Mouse (Mus musculus) testis, adult 2 months (tissue): Measurements from ENCODE around the gene Nav1. TPM values are rescaled to one million over a fixed set of nuclear protein-coding genes. Genes with fewer than 3 reads are reported as not detected.

Experiments used
- H3K27ac ChIP-seq: fragments of 200-500 bp; 2 replicates; pipeline ENCODE4 v1.5.1; 2012; ENCODE audit warnings: low read depth, low read length; ENCODE audit not compliant: control insufficient read depth, insufficient read depth
- H3K27me3 ChIP-seq: fragments of 200-500 bp; 2 replicates; pipeline ENCODE4 v1.6.1; 2012; ENCODE audit warnings: mild to moderate bottlenecking, low read length, moderate library complexity; ENCODE audit not compliant: control insufficient read depth, insufficient read depth
- H3K36me3 ChIP-seq: fragments of 200-500 bp; 2 replicates; pipeline ENCODE4 v1.6.1; 2012; ENCODE audit warnings: mild to moderate bottlenecking, low read length; ENCODE audit not compliant: control insufficient read depth, insufficient read depth
- H3K4me1 ChIP-seq: fragments of 200-500 bp; 2 replicates; pipeline ENCODE4 v1.6.1; 2012; ENCODE audit warnings: low read length; ENCODE audit not compliant: control insufficient read depth, insufficient read depth
- H3K4me3 ChIP-seq: fragments of 200-500 bp; 2 replicates; pipeline ENCODE4 v1.5.1; 2012; ENCODE audit warnings: low read depth, mild to moderate bottlenecking, low read length, moderate library complexity, mixed read lengths; ENCODE audit not compliant: control insufficient read depth
- CTCF ChIP-seq: fragments of 200-500 bp; IDR thresholded peaks from 2 replicates; pipeline ENCODE4 v1.5.1; 2012; ENCODE audit warnings: low read depth, mild to moderate bottlenecking, inconsistent platforms, low read length, moderate library complexity; ENCODE audit not compliant: control insufficient read depth, insufficient read depth, insufficient replicate concordance
- POLR2A ChIP-seq: fragments of 200-500 bp; IDR thresholded peaks from 2 replicates; pipeline ENCODE4 v1.6.1; 2012; ENCODE audit warnings: low read depth, mild to moderate bottlenecking, inconsistent platforms, low read length, moderate library complexity; ENCODE audit not compliant: control insufficient read depth
- polyA plus RNA-seq: library from polyadenylated mRNA; depleted of rRNA; stranded (reverse); fragments of >200 nt; gene quantifications from 2 replicates; pipeline ENCODE4 v1.2.3, GENCODE M21; 2012

Nav1 gene
- polyA plus RNA-seq, 1 experiment, result 2.0 TPM

- Histone ChIP-seq H3K27ac (no peak overlapping the region), H3K4me1 (peaks cover 6% of the 10 kb centered on the region)
Measured at GRCm38 (mm10) chr1:135505499-135505898, 101.6 kb downstream of the Nav1 start.

GRCm38 (mm10) chr1:135503436-135503835, 103.7 kb downstream of the Nav1 start:
- Histone ChIP-seq H3K27ac (no peak overlapping the region), H3K27me3 (no peaks in the 10 kb centered on the region), H3K4me1 (no peaks in the 10 kb centered on the region; the same call in 1 of the 2 replicates), H3K4me3 (no peak overlapping the region), H3K36me3 (no peaks in the 10 kb centered on the region)
- TF ChIP-seq POLR2A (no peak), CTCF (no peak)

More at GRCm38 (mm10) chr1:135505499-135505898, 101.6 kb downstream of the Nav1 start:
- TF ChIP-seq POLR2A, result no peak
- TF ChIP-seq CTCF, result no peak
- H3K36me3 ChIP-seq, result no peaks in the 10 kb centered on the region
- H3K27me3 ChIP-seq, result no peaks in the 10 kb centered on the region; the same call in 1 of the 2 replicates
- H3K4me3 ChIP-seq, result no peak overlapping the region

GRCm38 (mm10) chr1:135502750-135503149, 104.3 kb downstream of the Nav1 start:
- H3K4me1 ChIP-seq, result no peaks in the 10 kb centered on the region; the same call in 1 of the 2 replicates

GRCm38 (mm10) chr1:135502135-135502534, 105.0 kb downstream of the Nav1 start:
- Histone ChIP-seq H3K36me3 (no peaks in the 10 kb centered on the region), H3K27me3 (no peaks in the 10 kb centered on the region), H3K4me3 (no peak overlapping the region), H3K27ac (no peak overlapping the region), H3K4me1 (no peaks in the 10 kb centered on the region; the same call in 1 of the 2 replicates)
- TF ChIP-seq POLR2A, result no peak

More at GRCm38 (mm10) chr1:135502750-135503149, 104.3 kb downstream of the Nav1 start:
- H3K27ac ChIP-seq, result no peak overlapping the region
- H3K36me3 ChIP-seq, result no peaks in the 10 kb centered on the region
- no peaks in the 10 kb centered on the region for H3K27me3 ChIP-seq
- TF ChIP-seq CTCF (no peak), POLR2A (no peak)
- H3K4me3 ChIP-seq, result no peak overlapping the region

GRCm38 (mm10) chr1:135498455-135499358, 108.4 kb downstream of the Nav1 start:
- TF ChIP-seq POLR2A (no peak), CTCF (no peak)
- H3K4me3 ChIP-seq, result no peak overlapping the region
- no peaks in the 10 kb centered on the region for H3K27me3 ChIP-seq
- no peak overlapping the region for H3K27ac ChIP-seq
- no peaks in the 10 kb centered on the region; the same call in 1 of the 2 replicates for H3K4me1 ChIP-seq
- H3K36me3 ChIP-seq, result no peaks in the 10 kb centered on the region

GRCm38 (mm10) chr1:135495048-135495447, 112.0 kb downstream of the Nav1 start:
- no peaks in the 10 kb centered on the region for H3K27me3 ChIP-seq
- TF ChIP-seq POLR2A, result no peak
- no peak for TF ChIP-seq CTCF
- no peak overlapping the region for H3K27ac ChIP-seq
- H3K4me1 ChIP-seq, result no peaks in the 10 kb centered on the region; the same call in 1 of the 2 replicates
- H3K36me3 ChIP-seq, result no peaks in the 10 kb centered on the region
- H3K4me3 ChIP-seq, result no peak overlapping the region

- Histone ChIP-seq H3K27me3 (no peaks in the 10 kb centered on the region), H3K4me3 (no peak overlapping the region), H3K36me3 (no peaks in the 10 kb centered on the region), H3K27ac (no peak overlapping the region), H3K4me1 (no peaks in the 10 kb centered on the region; the same call in 1 of the 2 replicates)
- TF ChIP-seq POLR2A, result no peak
- no peak for TF ChIP-seq CTCF
Measured at GRCm38 (mm10) chr1:135493862-135494261, 113.2 kb downstream of the Nav1 start.

- no peak overlapping the region for H3K4me3 ChIP-seq
- no peaks in the 10 kb centered on the region for H3K36me3 ChIP-seq
- no peaks in the 10 kb centered on the region for H3K27me3 ChIP-seq
- no peak for TF ChIP-seq POLR2A
- TF ChIP-seq CTCF, result no peak
- no peak overlapping the region for H3K27ac ChIP-seq
- H3K4me1 ChIP-seq, result no peaks in the 10 kb centered on the region
Measured at GRCm38 (mm10) chr1:135492406-135492805, 114.7 kb downstream of the Nav1 start.
